Mouse (Mus musculus) erythroid progenitor cell, adult 5-6 weeks (primary cell): ENCODE results near the gene Olfr17. TPM values are rescaled to one million over a fixed set of nuclear protein-coding genes. Genes with fewer than 3 reads are reported as not detected.
"Not testable (repeated sequence)": the region's sequence is repeated elsewhere in the genome, so short reads cannot be mapped to it uniquely, and the experiment has no call there.

Experiments
- ATAC-seq: replicated peaks from 2 replicates; pipeline ENCODE4 v1.8.0; 2016; ENCODE audit warnings: moderate number of reproducible peaks, mild to moderate bottlenecking, moderate TSS enrichment, inconsistent platforms; ENCODE audit not compliant: poor library complexity, low FRiP score, severe bottlenecking
- total RNA-seq, 2 experiments: library from RNA; stranded (forward) in 1 of 2; stranded (reverse) in 1 of 2; fragments of 150-400 nt in 1 of 2; fragments of 186-747, 209-891 nt in 1 of 2; gene quantifications; 2 replicates each; pipeline versions ENCODE4 v1.2.3 to v1.2.4; 2015 to 2017; ENCODE audit warnings: low replicate concordance in 2 of 2

Gene Olfr17
- total RNA-seq (2015; ENCODE audit: low replicate concordance), result not detected in 2 replicates
- not detected in 2 replicates for total RNA-seq (2017; ENCODE audit: low replicate concordance)

- no peak for ATAC-seq
Observed at GRCm38 (mm10) chr7:107092920-107093319, at the start of gene Olfr17. Olfr17 (plus strand) TSS chr7:107093220.

DNA sequence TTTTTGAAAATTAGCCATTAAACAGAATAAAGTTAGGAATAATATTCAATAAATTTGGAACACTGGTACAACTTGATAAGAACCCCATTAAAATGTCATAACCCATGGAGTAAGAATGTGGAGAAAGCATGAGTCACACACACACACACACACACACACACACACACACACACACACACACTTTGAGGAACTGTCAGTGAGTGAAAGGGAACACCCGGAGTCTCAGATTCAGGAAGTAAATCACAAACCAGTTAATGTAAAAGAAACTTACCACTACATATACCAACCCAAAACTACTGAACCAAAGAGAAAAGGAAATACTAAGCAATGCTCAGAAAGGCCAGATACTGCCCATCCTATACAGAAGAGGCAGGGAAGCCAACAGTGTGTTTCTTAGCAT lies 48.6 kb upstream of the Olfr17 start:
- ATAC-seq, result no peak

DNA sequence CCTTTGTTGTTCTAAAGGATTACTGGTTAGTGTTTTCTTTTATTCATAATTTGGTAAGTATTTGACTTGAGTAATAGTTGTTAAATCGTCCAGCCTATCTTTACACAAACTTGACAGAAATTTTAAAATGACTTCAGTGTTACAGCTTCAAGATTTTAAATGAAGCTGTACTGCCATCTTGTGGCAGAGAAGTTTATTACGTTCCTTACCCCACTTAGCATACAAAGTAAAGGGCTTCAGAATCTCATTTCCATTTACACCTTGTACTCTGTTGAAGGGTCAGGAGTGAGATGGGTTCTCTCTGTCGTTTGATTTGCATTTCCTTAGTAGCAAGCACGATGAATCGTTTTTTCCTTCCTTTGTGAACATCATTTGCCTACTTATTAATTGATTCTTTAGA lies 47.2 kb upstream of the Olfr17 start:
- ATAC-seq, result no peak

GRCm38 (mm10) chr7:107047578-107047977 lies 45.4 kb upstream of the Olfr17 start:
- ATAC-seq, result no peak

DNA sequence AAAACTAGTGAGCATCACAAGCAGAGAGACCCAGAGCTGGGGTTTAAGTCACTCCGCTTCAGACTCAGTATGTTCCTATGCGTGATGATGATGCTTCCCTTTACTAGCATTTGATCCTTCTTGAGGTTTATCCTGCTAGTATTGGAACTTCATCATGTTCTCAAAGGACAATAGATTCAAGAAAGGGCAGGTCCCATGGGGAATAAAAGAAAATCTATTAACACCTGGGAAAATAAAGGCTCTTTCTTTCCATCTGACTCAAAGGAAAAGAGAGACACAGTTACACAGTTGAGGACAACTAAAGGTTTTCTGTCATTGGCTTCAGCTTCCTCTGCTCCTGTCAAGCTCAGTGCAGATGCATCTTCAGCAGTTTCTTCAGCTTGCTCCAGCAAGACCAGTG lies 22.3 kb upstream of the Olfr17 start, which contains the start of gene Olfr714:
Gene Olfr714 (plus strand): TSS at position 301 of the 400 bp plus-strand sequence.
- no peak for ATAC-seq

GRCm38 (mm10) chr7:107110269-107110668 lies 17.2 kb downstream of the Olfr17 start, which contains the start of gene Olfr715b:
Olfr715b (minus strand) TSS chr7:107110369.
- ATAC-seq, result not testable (repeated sequence)

GRCm38 (mm10) chr7:107130983-107131382 lies 38.0 kb downstream of the Olfr17 start, which contains the start of gene Olfr715:
Olfr715 (minus strand) TSS chr7:107131083.
- ATAC-seq, result not testable (repeated sequence)

GRCm38 (mm10) chr7:107138027-107138426 lies 45.0 kb downstream of the Olfr17 start, which contains the start of gene Olfr716:
Olfr716 (plus strand) TSS chr7:107138327.
- not testable (repeated sequence) for ATAC-seq

Other genes starting within 250 kb of the Olfr17 start
- not detected in 2 replicates for gene Olfr703, start 249.9 kb upstream of the Olfr17 start, total RNA-seq (2015; ENCODE audit: low replicate concordance)
- gene Olfr703, start 249.9 kb upstream of the Olfr17 start, total RNA-seq (2017; ENCODE audit: low replicate concordance), result not detected in 2 replicates
- gene Olfr704, start 230.0 kb upstream of the Olfr17 start, total RNA-seq (2015; ENCODE audit: low replicate concordance), result not detected in 2 replicates
- not detected in 2 replicates for gene Olfr704, start 230.0 kb upstream of the Olfr17 start, total RNA-seq (2017; ENCODE audit: low replicate concordance)
- not detected in 2 replicates for gene Olfr705, start 216.3 kb upstream of the Olfr17 start, total RNA-seq (2015; ENCODE audit: low replicate concordance)
- gene Olfr705, start 216.3 kb upstream of the Olfr17 start, total RNA-seq (2017; ENCODE audit: low replicate concordance), result not detected in 2 replicates
- gene Olfr706, start 205.1 kb upstream of the Olfr17 start, total RNA-seq (2015; ENCODE audit: low replicate concordance), result not detected in 2 replicates
- gene Olfr706, start 205.1 kb upstream of the Olfr17 start, total RNA-seq (2017; ENCODE audit: low replicate concordance), result not detected in 2 replicates
- not detected in 2 replicates for gene Olfr707, start 192.0 kb upstream of the Olfr17 start, total RNA-seq (2015; ENCODE audit: low replicate concordance)
- not detected in 2 replicates for gene Olfr707, start 192.0 kb upstream of the Olfr17 start, total RNA-seq (2017; ENCODE audit: low replicate concordance)
- not detected in 2 replicates for gene Olfr1532-ps1, start 185.2 kb upstream of the Olfr17 start, total RNA-seq (2015; ENCODE audit: low replicate concordance)
- not detected in 2 replicates for gene Olfr1532-ps1, start 185.2 kb upstream of the Olfr17 start, total RNA-seq (2017; ENCODE audit: low replicate concordance)
- not detected in 2 replicates for gene Olfr709-ps1, start 161.0 kb upstream of the Olfr17 start, total RNA-seq (2015; ENCODE audit: low replicate concordance)
- not detected in 2 replicates for gene Olfr709-ps1, start 161.0 kb upstream of the Olfr17 start, total RNA-seq (2017; ENCODE audit: low replicate concordance)
- not detected in 2 replicates for gene Olfr710, start 144.9 kb upstream of the Olfr17 start, total RNA-seq (2015; ENCODE audit: low replicate concordance)
- gene Olfr710, start 144.9 kb upstream of the Olfr17 start, total RNA-seq (2017; ENCODE audit: low replicate concordance), result not detected in 2 replicates
- not detected in 2 replicates for gene Olfr6, start 129.3 kb upstream of the Olfr17 start, total RNA-seq (2015; ENCODE audit: low replicate concordance)
- not detected in 2 replicates for gene Olfr6, start 129.3 kb upstream of the Olfr17 start, total RNA-seq (2017; ENCODE audit: low replicate concordance)
- gene Olfr711, start 117.8 kb upstream of the Olfr17 start, total RNA-seq (2015; ENCODE audit: low replicate concordance), result not detected in 2 replicates
- gene Olfr711, start 117.8 kb upstream of the Olfr17 start, total RNA-seq (2017; ENCODE audit: low replicate concordance), result 0.38 TPM in 1 of 2 replicates, not detected in the other
- gene Olfr2, start 87.1 kb upstream of the Olfr17 start, total RNA-seq (2015; ENCODE audit: low replicate concordance), result not detected in 2 replicates
- gene Olfr2, start 87.1 kb upstream of the Olfr17 start, total RNA-seq (2017; ENCODE audit: low replicate concordance), result not detected in 2 replicates
- not detected in 2 replicates for gene Olfr713, start 62.0 kb upstream of the Olfr17 start, total RNA-seq (2015; ENCODE audit: low replicate concordance)
- not detected in 2 replicates for gene Olfr713, start 62.0 kb upstream of the Olfr17 start, total RNA-seq (2017; ENCODE audit: low replicate concordance)
- not detected in 2 replicates for gene Olfr714, start 22.2 kb upstream of the Olfr17 start, total RNA-seq (2015; ENCODE audit: low replicate concordance)
- gene Olfr714, start 22.2 kb upstream of the Olfr17 start, total RNA-seq (2017; ENCODE audit: low replicate concordance), result not detected in 2 replicates
- gene Olfr715b, start 17.1 kb downstream of the Olfr17 start, total RNA-seq (2015; ENCODE audit: low replicate concordance), result not detected in 2 replicates
- gene Olfr715b, start 17.1 kb downstream of the Olfr17 start, total RNA-seq (2017; ENCODE audit: low replicate concordance), result not detected in 2 replicates
- gene Olfr715, start 37.9 kb downstream of the Olfr17 start, total RNA-seq (2015; ENCODE audit: low replicate concordance), result not detected in 2 replicates
- not detected in 2 replicates for gene Olfr715, start 37.9 kb downstream of the Olfr17 start, total RNA-seq (2017; ENCODE audit: low replicate concordance)
- not detected in 2 replicates for gene Olfr716, start 45.1 kb downstream of the Olfr17 start, total RNA-seq (2015; ENCODE audit: low replicate concordance)
- not detected in 2 replicates for gene Olfr716, start 45.1 kb downstream of the Olfr17 start, total RNA-seq (2017; ENCODE audit: low replicate concordance)
- not detected in 2 replicates for gene Nlrp14, start 73.8 kb downstream of the Olfr17 start, total RNA-seq (2015; ENCODE audit: low replicate concordance)
- not detected in 2 replicates for gene Nlrp14, start 73.8 kb downstream of the Olfr17 start, total RNA-seq (2017; ENCODE audit: low replicate concordance)
- gene Rbmxl2, start 116.2 kb downstream of the Olfr17 start, total RNA-seq (2015; ENCODE audit: low replicate concordance), result not detected in 2 replicates
- gene Rbmxl2, start 116.2 kb downstream of the Olfr17 start, total RNA-seq (2017; ENCODE audit: low replicate concordance), result not detected in 2 replicates